Mouse (Mus musculus): ENCODE measurements around the gene Olfr1418.

Gene Olfr1418

DNA sequence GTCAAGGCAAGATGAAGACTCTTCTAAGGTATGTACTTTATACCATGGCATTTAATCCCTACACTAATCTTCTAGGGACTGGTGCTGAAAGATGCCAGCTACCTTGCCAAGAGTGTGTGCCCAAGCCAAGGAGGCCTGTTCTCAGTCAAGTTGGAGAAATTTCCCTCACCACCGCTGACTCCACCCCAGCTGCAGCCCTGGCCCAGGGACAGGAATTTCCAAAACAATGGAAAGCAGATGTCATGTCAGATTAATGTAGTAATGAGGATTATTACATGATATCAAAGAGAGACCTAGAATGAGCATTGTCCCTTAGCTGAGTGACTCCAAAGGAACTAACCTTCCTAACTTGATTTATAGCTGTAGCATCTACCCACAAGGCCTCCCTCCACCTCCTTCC is 50.0 kb downstream of the Olfr1418 start:
- no peak for DNase-seq (ENCODE audit: low read depth, low spot score)

DNA sequence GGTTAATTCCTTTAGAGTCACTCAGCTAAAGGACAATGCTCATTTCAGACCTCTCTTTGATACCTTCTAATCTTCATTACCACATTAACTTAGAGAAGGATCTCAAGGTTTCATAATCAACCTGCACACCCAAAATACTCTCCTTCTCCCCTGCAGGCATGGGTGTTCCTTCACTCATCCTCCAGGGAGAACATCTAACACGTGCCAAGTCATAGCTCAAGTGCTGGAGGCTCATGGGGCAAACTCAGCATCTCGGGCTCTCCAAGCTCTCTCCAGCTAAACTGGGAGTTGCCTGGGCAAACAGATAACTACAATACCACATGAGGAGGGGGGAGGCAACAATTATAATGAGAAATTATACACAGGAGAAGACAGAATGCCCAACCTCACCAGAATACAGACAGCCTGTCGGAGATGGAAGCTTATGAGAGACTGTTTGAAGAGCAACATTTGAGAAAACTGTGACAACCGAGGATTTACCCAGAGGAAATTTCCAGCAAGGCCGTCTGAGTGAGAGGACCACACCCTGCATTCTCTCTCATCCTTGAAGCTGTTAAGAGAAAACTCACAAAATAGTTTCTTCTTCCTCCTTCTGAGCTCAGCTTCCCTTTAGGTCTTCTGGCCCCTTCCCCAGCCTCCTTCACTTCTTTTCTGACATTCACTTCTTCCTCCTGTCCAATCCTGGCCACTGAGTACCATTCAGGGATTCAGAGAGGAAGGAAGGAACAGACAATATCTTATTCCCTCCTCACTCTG is 50.7 kb downstream of the Olfr1418 start:
- DNase-seq (ENCODE audit: low read depth, low spot score), result no peak

DNA sequence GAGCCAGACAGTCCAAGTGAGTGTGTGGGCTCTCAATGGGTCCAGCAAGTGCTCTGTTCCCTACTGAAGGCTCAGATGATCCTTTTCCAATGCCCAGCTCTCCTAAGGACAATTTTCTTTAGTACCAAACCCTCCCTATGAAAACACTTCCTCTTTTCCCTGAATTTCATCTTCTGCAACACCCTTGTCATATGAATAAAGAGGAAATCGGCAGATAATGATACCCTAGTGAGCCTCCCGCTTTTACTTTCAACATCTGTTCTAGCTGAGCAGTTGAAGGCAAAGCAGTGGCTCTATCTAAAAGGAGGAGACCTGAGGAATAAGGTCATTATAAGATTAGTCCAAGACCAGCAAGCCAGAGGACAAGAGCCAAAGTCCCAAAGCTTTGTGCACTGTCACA is 52.4 kb downstream of the Olfr1418 start:
- DNase-seq (ENCODE audit: low read depth, low spot score), result no peak

DNA sequence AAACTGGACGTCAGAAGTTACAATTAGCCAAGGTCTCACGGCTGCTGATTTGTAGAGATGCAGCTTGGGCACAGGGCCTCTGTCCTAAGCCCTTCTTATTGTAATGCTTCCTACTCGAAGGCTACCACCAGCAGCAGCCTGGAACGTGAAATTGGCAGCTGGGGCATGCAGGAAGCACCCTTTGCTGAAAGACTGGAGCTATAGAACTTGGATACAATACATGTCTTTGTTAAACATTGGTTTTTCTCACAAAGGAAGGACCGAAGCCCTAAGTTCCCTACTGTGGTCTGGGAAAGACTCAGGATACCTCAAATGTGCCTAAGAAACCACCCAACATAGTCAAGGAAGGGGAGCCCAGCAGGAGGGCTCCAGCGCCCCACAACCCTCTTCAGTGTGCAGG is 53.0 kb downstream of the Olfr1418 start:
- no peak for DNase-seq (ENCODE audit: low read depth, low spot score)

DNA sequence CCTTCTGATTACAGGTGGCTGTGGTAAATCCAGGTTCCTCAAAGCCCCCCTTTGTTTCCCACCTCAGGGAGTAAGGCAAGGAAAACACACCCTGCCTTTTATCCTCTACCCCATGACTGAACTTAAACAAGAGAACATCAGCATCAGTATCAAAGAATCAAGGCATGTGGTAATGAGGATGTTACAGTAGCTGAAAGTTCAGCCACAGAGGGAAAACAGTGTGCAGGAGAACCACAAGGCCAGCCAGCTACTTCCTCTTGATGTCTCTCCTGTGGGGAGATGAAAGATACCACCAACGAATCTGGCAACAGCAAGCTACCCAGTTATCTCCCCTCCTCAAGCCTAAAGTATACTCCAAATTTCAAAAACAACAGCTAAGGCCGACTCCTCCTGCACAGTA is 53.6 kb downstream of the Olfr1418 start:
- no peak for DNase-seq (ENCODE audit: low read depth, low spot score)

DNA sequence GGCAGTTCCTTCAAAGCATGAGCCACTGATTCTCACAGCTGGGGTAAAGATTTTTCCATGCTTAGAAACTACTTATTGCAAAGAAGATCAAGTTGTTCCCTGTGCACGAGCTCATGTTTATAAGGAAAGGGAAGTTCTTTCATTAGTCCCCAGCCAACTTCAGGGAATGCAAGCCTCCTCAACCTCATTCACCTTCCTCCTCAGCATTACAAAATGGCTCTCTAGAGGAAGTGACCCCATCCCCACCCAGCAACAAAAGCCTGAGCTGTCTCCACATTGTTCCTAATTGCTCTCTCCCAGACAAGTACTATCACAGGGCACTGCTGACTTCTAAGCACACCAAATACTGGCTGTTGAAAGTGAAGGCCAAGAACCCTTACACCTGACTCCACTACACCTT is 56.4 kb downstream of the Olfr1418 start:
- no peak for DNase-seq (ENCODE audit: low read depth, low spot score)

Data from CD4-positive, CD25-positive, alpha-beta regulatory T cell, adult 2 months (primary cell).